Mouse (Mus musculus): Measurements from ENCODE around the gene Pnkp. TPM values are rescaled to one million over a fixed set of nuclear protein-coding genes. Genes with fewer than 3 reads are reported as not detected.

The Pnkp gene
- 43.4 and 50.8 TPM in 2 replicates for polyA plus RNA-seq (2012; rRNA removed)

DNA sequence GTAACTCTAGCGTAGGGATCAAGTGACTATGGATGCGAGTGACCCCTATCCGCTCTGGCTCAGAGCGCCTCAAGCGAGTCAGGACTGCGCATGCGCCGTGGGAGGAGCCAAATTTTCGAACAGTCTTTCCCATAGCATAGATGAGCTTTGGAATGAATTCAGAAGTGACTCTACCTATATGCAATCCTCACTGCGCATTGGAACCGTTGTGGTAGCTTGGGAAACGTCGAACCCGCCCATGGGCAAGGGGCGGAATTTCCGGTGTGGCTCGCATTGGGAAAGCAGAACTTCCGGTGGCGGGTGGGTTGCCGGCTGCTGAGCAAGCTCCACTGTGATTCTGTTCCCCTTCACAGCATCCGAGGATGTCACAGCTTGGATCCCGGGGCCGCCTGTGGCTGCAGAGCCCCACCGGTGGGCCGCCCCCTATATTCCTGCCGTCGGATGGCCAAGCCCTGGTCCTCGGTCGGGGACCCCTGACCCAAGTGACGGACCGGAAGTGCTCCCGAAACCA is at the start of gene Pnkp:
TSS of gene Pnkp (plus strand) at position 98 of the 511 bp plus-strand sequence.
- peak; percentile 63 for DNase-seq (ENCODE audit: low read depth)

DNA sequence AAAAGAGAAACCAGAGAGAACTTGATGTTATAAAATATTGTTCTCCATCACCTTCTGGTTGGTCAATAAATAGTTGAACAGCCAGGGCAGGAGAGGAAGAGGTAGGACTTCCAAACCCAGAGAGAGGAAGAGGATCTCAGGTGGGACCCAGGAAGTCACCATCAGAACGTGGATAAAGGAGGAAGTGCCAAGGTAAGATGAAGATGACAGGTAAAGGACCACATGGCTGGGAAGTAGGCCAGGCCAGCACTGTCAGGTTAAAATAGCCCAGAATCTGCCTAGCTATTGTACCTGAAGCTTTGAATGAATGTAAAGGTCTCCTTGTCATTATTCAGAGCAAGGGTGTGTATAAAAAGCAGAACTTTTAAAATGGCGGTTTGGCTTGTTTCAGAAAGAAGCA is 48.0 kb upstream of the Pnkp start:
- DNase-seq (ENCODE audit: low read depth) = no peak

DNA sequence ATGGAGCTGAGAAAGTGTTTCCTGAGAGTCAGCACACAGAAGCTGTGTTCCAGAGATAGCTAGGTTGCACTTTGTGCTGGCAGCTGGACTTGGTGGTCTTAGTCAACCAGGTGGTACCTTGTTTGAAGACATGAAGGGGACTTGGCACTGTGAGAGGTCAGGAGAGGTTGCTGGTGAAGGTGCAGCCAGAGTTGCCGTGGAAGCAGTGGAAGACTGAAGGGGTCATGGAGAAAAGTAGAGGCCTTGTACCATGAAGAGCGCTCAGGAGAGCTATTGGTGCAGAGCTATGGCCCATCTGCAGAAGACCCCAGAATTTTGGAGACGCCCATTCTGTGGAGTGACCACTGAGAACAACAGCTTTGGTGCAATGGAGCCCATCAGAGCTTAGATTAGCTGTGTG is 47.5 kb upstream of the Pnkp start:
- DNase-seq (ENCODE audit: low read depth) = no peak

DNA sequence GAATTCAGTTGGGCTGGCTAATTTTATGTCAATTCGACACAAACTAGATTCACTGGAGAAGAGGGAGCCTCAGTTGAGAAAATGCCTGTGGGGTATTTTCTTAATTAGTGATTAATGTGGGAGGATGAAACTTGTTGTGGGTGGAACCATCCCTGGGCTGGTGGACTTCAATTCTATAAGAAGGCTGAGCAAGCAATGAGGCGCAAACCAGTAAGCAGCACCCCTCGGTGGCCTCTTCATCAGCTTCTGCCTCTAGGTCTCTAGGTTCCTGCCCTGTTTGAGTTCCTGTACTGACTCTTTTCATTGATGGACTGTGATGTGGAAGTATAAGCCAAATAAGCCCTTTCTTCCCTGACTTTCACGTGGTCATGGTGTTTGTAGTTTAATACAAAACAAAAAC is 46.6 kb upstream of the Pnkp start:
- DNase-seq (ENCODE audit: low read depth) = no peak

DNA sequence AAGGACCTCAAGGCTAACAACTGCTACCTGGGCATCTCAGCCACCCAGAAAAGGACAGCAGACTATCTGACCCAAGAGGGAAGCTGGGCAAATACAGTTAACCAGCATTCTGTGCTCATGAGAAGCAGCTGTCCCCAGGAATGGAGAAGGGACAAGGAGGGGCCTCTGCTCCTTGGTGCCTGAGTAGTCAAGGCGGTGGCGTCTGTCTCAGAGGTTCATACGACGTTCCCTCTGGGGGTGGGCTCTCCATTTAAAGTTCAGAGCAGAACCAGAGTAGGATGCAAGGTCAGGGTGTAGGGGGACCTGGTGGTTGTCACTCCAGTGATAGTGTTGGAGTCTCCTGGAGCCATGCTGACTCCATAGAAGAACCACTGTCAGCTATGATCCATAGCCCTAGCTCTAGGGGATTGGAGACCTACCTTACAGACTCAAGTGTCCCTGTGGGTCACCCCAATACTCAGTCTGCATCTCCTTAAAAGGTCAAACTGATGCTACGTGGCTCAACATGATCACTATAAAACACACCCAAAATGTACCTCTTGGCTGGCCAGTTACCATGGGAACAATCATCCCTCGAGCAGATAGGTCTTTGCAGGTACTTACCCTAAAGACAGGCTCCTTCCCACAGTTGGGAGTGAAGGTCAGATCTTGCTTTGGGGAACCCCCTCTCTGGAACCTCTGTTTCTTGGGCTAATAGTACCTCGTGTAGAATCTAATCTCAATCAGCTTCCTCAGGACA is 46.0 kb upstream of the Pnkp start:
- no peak for DNase-seq (ENCODE audit: low read depth)

DNA sequence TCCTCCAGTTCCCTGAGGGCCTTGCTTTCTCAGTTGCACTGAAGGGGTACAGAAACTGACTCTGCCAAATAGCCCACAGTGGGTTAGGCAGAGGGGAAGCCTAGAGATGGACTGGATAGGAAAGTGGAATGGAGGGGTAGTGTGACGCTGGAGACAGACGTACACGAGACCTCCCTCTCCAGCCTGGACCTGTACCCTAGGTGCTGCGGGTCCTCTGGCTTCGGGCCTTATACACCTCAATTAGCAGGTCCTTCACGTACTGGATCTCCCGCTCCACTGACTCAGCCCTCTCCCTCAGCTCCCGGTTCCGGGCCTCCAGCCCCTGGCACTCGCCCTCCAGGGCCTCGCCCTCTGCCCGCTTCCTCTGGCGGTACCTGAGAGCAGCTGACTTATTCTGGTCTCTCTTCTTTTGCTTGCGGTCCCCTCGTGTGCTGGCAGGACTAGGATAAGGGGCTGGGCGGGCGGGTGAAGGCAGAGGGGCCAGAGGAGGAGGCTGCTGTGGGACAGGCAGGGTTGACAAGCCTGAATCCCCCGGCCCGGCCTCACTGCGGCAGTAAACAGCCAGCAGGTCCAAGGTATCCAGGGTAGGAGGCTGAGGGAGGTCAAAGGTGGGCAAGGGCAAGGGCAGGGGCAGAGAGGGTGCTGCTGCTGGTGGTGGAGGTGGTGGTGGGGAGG is 44.2 kb upstream of the Pnkp start:
- DNase-seq (ENCODE audit: low read depth) = no peak

DNA sequence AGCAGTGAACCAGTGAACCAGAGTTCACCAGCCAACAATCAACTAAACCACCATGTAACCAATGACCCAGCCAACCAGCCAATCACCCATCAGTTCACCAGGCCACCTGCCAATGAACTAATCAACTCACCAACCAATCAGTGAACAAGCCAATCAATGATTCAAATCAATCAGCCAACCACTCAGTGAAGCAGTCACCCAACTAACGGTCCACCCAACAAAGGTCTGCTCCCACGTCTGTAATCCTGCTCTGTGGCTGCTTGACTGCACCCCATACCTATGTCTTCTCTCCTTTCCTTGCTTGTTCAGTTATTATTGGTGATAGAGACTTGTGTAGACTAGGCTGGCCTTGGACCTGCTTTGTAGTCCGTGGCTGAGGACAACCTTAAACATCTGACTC is 43.0 kb upstream of the Pnkp start:
- DNase-seq (ENCODE audit: low read depth) = no peak

DNA sequence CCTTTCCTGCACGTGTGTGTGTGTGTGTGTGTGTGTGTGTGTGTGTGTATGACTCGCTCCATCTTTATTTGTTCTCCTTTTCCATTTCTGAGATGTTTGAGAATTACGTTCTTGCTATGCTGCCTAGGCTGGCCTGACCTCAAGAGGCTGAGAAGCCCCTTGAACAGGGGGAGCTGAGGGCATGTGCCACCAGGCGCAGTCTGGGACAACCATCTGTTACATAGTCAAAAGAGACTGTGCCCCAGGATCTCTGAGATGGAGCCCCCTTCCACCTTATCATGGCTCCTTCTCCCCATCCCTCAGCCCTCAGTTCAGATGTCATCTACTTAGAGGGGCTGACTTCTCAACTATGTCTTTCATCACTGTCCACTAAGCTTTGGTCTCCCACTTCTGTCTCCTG is 42.5 kb upstream of the Pnkp start:
- no peak for DNase-seq (ENCODE audit: low read depth)

DNA sequence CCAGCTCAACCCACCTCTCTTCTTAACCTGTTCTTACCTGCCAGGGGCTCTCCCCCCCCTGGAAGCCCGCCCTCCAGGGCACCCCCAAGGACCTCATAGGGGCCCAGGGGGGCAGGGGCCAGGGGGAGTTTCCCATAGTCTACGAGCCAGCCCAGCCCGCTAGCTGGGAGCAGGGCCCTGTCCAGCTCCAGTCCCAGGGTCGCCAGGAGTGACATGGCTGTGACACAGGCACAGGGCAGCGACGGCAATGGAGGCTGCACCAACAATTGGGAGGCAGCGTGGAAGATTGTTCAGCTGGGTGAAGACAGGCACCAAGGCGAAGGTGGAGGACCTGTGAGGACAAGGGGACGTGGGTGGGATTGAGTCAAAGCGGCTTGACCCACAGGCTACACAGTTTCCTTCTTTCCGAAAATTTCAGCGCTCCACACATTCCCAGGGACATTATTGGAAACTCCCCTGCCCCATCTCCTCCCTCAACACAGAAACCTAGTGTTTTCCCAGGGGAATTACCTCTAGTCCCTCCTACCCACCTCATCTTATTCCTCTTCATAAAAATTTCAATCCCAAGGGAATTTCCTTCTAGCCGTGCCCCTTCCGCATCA is 41.9 kb upstream of the Pnkp start:
- no peak for DNase-seq (ENCODE audit: low read depth)

DNA sequence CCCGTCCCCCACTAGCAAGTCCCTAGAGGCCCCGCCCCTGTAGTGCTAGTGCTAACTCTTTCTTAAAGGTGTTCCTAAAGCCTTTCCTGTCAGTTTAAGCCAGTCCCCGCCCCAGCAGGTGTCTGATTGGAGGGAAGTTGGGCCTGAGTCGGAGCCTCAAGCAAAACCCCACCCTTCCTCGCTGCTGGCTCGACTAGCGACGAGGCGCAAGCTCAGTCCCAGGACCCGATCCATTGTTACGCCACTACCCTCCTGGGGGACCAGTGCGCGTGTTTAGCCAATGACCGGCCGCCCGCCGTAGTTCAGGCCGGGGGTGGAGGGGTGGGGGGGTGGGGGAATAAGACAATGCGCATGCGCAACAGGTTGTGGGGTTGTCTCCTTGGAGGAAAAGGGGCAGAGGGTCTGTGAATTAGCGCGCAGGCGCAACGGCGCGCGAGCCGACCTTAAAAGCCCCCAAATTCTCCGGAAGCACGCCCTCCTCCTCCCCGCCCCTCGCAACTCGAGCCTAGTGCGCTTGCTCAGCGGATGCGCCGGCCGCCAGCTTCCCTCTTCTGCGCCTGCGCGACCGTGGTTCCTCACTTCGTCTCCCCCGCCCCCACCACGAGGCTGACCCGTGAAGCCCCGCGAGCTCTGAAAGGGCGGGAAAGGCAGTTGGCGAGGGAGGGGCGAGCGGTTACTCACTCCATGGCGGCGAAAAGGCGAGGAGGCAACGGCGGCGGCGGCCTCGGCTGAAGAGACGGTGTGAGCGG is 41.0 kb upstream of the Pnkp start, which contains the start of the genes Nup62 and Il4i1:
TSS of gene Nup62 (plus strand) at position 368 of the 749 bp plus-strand sequence.
TSS of gene Il4i1 (plus strand) at position 667 of the 749 bp plus-strand sequence.
- peak; percentile 84 for DNase-seq (ENCODE audit: low read depth)

DNA sequence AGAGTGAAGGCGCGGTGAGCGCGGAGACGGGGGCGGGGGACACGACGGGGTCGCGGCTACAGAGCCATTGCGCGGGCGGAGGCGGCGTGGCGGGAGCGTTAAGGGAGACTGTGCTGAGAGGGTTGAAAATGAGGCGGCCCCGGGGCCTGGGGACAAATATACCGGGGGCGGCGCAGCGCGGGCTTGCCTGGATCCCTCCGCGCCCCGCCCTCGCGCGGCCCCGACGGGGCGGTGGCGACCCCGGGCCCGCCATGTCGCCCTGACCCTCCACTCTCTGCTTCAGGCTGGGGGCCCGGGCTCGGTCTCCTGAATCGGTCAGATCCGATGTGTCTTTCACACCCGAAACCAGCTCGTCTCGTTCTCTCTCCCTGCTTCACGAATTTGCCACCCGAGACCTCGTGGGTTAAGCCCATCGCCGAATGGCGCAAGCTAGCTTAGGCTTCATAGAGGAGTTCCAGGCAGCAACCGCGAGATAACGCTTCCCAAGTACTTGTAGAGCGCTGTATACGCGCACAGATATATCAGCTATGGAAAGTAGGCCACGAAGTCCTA is 40.4 kb upstream of the Pnkp start, which contains the start of gene Atf5:
TSS of gene Atf5 (minus strand) at position 189 of the 552 bp plus-strand sequence.
- DNase-seq (ENCODE audit: low read depth) = no peak

DNA sequence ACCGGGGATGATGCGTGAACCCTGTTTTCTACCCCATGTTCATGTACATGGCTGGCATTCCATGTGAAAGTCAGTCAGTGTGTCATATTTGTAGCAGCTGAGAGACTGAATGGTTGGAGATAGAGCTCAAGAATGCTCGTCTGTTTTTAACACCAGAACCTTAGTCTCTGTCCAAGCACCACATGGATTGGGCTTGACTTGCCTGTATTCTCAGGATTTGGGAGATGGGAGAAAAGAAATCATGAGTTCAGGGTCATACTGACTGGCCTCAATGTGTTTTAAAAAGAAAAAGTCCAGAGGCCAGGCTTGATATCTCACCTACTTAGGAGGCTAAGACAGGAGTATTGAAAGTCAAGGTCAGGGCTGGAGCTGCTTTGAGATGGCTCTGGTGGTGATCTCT is 39.5 kb upstream of the Pnkp start:
- no peak for DNase-seq (ENCODE audit: low read depth)

DNA sequence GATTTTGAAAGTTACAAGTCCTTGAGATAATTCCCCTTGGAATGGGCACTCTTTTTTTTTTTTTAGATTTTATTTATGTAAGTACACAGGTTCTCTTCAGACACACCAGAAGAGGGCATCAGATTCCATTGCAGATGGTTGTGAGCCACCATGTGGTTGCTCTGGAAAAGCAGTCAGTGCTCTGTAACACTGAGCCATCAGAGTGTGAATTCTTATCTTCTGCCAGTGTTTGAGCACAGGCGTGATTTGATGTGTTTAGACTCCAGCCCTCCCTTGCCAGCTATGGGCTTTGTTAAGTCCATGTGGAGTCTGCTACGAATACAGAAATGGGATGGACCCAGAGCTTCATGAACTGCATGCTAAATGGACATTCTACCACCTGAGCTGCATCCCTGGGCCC is 38.8 kb upstream of the Pnkp start:
- DNase-seq (ENCODE audit: low read depth) = no peak

DNA sequence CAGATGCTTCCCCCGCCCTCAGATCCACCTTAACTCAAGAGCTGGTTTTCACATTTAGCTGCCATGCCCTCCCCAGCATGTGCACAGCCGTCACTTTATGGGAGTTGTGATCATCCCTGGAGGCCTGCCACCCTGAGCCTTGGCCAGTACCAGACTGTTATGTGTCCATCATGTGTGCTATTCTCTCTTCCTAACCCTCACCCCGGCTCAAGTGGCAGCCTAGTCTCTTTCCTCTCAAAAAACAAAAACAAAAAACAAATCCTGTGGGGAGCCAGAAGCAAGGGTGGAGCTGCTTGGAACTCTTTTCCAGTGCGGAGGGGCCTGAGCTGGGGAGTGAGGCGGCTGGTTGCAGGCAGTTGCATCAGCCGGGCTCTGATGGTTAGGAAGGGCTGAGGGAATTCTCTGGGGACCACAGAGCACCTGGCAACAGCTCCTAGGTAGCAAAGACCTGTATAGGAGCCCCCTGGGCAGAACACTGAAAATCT is 38.1 kb upstream of the Pnkp start:
- DNase-seq (ENCODE audit: low read depth) = no peak

DNA sequence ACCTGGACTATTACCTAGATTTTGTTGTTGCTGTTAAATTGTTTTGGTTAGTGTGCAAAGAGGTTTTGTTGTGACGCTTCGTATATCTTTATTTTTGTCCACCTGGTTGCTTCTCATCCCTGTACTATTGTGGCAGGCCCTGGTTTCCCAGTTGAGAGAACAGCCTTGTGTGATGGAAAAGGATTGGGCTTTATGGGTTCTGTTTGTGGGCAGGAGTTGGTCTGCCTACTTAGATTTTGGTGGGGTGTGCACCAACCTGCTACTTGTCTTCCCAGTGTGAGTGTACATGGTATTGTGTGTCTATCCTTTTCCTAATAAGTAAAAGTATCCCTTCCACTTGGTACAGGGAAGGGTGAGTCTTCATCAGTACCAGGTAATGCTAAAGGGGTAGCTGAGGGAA is 37.5 kb upstream of the Pnkp start:
- DNase-seq (ENCODE audit: low read depth) = no peak

DNA sequence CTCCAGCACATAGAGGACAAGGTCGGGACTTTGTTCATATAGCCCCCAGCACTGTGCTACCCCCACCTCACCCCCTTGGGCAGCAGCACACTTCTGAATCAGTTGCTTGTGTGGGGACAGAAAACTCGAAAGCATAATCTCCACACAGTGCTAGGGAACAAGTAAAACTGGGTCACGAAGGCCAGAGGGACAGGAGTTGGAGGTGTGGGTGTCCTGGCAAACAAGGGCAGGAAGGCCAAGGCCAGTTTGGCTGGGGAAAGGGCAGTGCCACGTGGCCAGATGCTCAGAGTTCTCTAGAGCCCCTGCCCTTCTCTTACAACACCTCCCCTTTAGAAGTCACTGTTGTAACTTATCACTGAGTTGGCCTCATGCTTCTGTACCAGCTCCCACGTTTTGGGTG is 37.1 kb upstream of the Pnkp start:
- DNase-seq (ENCODE audit: low read depth) = no peak

DNA sequence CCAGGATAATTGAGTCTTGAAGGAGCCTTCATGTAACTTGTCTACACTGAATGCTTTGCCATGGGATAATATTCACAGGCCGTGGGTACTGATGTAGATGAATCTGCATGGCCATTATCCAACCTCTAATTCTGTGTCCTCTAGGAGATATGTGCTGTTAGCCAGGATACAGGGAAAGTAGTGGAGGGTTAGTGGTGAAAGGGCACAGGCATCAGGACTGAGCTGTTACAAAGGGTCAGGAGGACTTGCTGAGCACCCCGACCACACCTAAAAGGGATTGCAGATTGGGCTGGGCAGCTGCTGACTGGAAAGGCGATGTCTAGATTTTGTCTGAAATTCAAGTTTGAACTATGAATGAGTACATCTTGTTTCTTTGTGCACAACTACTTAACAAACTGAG is 36.4 kb upstream of the Pnkp start:
- DNase-seq (ENCODE audit: low read depth) = no peak

DNA sequence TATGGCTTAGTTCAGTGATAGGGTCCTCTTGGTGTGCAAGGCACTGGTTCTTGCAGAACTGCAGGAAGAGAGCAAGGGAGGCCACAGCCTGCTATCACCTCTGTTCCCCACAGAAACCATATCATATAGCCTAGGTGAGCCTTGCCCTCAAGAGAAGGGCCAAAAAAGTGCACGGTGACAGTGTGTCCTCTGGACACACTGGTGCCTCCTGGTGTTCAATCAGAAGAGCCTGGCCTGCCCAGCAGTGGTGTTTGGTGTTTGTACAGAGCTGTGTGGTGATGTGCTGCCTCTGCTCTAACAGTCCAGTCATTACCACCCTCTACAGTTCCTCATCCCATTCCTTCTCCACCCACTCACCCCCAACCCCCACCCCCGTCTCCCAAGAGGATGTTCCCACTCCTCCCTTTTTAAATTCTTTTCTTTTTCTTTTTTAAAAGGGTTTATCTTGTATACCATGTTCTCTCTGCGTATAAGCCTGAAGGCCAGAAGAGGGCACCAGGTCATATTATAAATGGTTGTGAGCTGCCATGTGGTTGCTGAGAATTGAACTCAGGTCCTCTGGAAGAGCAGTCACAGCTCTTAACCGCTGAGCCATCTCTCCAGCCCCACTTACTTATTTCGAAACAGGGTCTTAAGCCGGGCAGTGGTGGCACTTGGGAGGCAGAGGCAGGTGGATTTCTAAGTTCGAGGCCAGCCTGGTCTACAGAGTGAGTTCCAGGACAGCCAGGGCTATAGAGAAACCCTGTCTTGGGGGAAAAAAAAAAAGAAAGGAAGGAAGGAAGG is 35.1 kb upstream of the Pnkp start:
- DNase-seq (ENCODE audit: low read depth) = no peak

DNA sequence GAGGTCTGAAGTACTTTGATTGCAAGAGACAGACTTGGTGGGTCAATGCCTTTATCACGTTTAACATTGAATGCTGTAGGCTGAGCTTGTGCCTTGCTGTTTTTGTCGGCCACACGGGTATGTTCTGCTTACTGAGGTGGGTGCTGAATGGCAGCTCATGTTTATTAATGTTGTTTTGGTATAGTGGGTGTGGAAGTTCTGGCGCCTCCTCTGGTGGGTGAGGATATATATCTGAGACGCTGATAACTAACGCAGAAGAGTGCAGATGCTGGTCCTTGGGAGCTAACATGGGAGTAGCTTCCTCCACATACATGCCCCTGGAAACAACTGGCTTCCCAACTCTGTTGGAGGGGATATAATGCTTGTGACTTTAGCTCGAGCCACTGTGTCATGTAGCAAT is 33.5 kb upstream of the Pnkp start:
- DNase-seq (ENCODE audit: low read depth) = no peak

DNA sequence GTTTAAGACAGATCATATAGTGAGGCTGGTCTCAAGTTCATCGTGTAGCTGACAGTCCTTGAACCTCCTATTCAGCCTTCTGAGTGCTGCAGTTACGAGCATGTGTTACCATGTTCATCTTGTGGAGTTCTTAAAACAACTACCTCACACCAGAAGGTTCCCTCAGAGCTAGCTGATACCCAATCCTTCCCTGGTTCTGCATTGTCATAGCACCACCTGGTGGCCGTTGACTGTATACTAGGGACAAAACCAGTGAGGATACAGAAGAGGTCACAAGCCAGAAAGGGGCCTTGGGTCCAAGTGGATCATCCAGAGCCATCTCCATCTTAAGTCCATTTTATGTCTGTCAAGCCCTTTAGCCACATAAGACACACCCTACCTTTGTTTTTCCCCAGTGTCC is 32.1 kb upstream of the Pnkp start:
- DNase-seq (ENCODE audit: low read depth) = no peak

DNA sequence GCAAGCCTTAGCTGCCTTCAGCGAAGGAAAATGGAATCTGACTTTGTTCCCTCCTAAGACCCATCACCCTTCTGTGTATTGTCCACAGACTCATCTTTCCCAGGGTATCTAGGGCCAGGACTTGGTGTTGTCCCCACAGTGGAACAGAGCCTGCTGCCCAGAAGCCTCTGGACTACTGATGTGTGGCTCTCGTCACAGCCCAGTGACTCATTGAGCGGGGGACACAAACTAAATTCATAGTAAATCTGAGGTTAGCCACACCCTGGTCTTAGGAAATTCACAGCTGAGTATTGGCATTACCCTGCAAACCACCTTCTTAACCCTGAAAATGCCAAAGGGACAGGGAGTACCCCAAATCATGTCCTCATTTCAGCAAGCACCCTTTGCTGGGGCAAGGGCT is 30.2 kb upstream of the Pnkp start:
- DNase-seq (ENCODE audit: low read depth) = no peak

All from gonadal fat pad, adult 2 months (tissue).